Mouse (Mus musculus) inflammation-experienced regulatory T-cells, adult 6 months (primary cell): ENCODE measurements around the gene Med4. TPM values are rescaled to one million over a fixed set of nuclear protein-coding genes. Genes with fewer than 3 reads are reported as not detected.
A peak's percentile ranks its signal among the peaks of the same experiment; 100 is the strongest.
"Not testable (repeated sequence)": the region's sequence is repeated elsewhere in the genome, so short reads cannot be mapped to it uniquely, and the experiment has no call there.

Source experiments
- ATAC-seq: one replicate; pipeline ENCODE4 v1.8.0; 2017
- polyA plus RNA-seq, 3 experiments: library from polyadenylated mRNA; unstranded; fragments of 100-300 nt; shearing (Covaris generic); gene quantifications; one replicate each; pipeline ENCODE4 v1.2.1; 2017

Gene Med4
- polyA plus RNA-seq, 3 experiments from 2014 or later, result 63.4 to 81.8 (median 74.8) TPM

GRCm38 (mm10) chr14:73502591-73503184 lies 7.1 kb upstream of the Med4 start:
- no peak for ATAC-seq

- no peak for ATAC-seq
Measured at GRCm38 (mm10) chr14:73503237-73503933, 6.4 kb upstream of the Med4 start.

GRCm38 (mm10) chr14:73506283-73506682 lies 3.5 kb upstream of the Med4 start:
- no peak for ATAC-seq

- peak; percentile 53 for ATAC-seq
Measured at GRCm38 (mm10) chr14:73507200-73507599, 2.6 kb upstream of the Med4 start.

- peak; percentile 18 for ATAC-seq
Measured at GRCm38 (mm10) chr14:73507702-73508376, 2.0 kb upstream of the Med4 start.

- ATAC-seq, result no peak
Measured at GRCm38 (mm10) chr14:73508630-73509395, 1.0 kb upstream of the Med4 start.

- ATAC-seq, result no peak
Measured at GRCm38 (mm10) chr14:73524136-73524535, 14.3 kb downstream of the Med4 start.

- peak; percentile 99 for ATAC-seq
Measured at GRCm38 (mm10) chr14:73524766-73525448, 15.1 kb downstream of the Med4 start, which contains the start of gene Sucla2. Gene Sucla2 (plus strand): TSS chr14:73525319.

- not testable (repeated sequence) for ATAC-seq
Measured at GRCm38 (mm10) chr14:73528661-73529060, 18.8 kb downstream of the Med4 start.

- ATAC-seq, result no peak
Measured at GRCm38 (mm10) chr14:73533755-73534465, 24.1 kb downstream of the Med4 start.

- no peak for ATAC-seq
Measured at GRCm38 (mm10) chr14:73535641-73536040, 25.8 kb downstream of the Med4 start.

GRCm38 (mm10) chr14:73543781-73544180 lies 34.0 kb downstream of the Med4 start:
- no peak for ATAC-seq

GRCm38 (mm10) chr14:73547034-73547433 lies 37.2 kb downstream of the Med4 start:
- no peak for ATAC-seq

GRCm38 (mm10) chr14:73548051-73548450 lies 38.2 kb downstream of the Med4 start, which contains the start of gene Nudt15:
Gene Nudt15 (minus strand): TSS chr14:73548242.
- no peak for ATAC-seq

GRCm38 (mm10) chr14:73550291-73550690 lies 40.5 kb downstream of the Med4 start:
- ATAC-seq, result no peak

GRCm38 (mm10) chr14:73550732-73551131 lies 40.9 kb downstream of the Med4 start:
- ATAC-seq, result no peak

GRCm38 (mm10) chr14:73551164-73551563 lies 41.3 kb downstream of the Med4 start:
- no peak for ATAC-seq

GRCm38 (mm10) chr14:73552341-73553121 lies 42.7 kb downstream of the Med4 start:
- peak; percentile 93 for ATAC-seq

- peak; percentile 13 for ATAC-seq
Measured at GRCm38 (mm10) chr14:73553122-73553696, 43.4 kb downstream of the Med4 start.
